Mouse (Mus musculus): ENCODE data around the gene Pex10.

- no peak for TF ChIP-seq EP300 (IDR thresholded peaks at IDR 0.05; ENCODE audit: low read depth)
- no peak for TF ChIP-seq CTCF (IDR thresholded peaks at IDR 0.05; ENCODE audit: low read depth)
Observed at GRCm38 (mm10) chr4:155095967-155096366, 29.2 kb downstream of the Pex10 start.

Measured in liver, postnatal 0 days (tissue).